Mouse (Mus musculus) gastrocnemius, postnatal 14 days (tissue): ENCODE results near the gene Sfxn3. TPM values are rescaled to one million over a fixed set of nuclear protein-coding genes. Genes with fewer than 3 reads are reported as not detected.

Source experiments
- DNase-seq: peaks from one replicate; pipeline ENCODE4 v3.0.0; 2021; ENCODE audit warnings: mixed read lengths
- intact Hi-C: fragments of 180-260 bp; cut with DNase I; formaldehyde crosslinking; loops from one replicate; pipeline ENCODE4 v1.15.1; 2025; ENCODE audit warnings: low total_unique reads
- long read RNA-seq, 2 experiments: library from polyadenylated mRNA; stranded (forward); transcript quantifications; one replicate each; pipeline ENCODE4 v2.0.0; 2021
- total RNA-seq, 2 experiments: library from RNA; stranded (reverse); gene quantifications; 2 replicates each; pipeline ENCODE4 v1.2.3; 2021

Sfxn3 gene
- 10 to 100 TPM; 21.3 to 22.1 TPM for total RNA-seq
- long read RNA-seq, experiment 1, transcript Sfxn3-201 (11 exons, 2,867 nt) = major isoform, 14 of 18 reads
- long read RNA-seq, experiment 1, partial matches to known transcripts = 1 of 18 reads
- long read RNA-seq, experiment 1, other reads (novel, unspliced or antisense) = 3 of 18 reads
- long read RNA-seq, experiment 2, transcript Sfxn3-201 (11 exons, 2,867 nt) = major isoform, 16 of 27 reads
- long read RNA-seq, experiment 2, partial matches to known transcripts = 6 of 27 reads
- long read RNA-seq, experiment 2, other reads (novel, unspliced or antisense) = 5 of 27 reads

DNA sequence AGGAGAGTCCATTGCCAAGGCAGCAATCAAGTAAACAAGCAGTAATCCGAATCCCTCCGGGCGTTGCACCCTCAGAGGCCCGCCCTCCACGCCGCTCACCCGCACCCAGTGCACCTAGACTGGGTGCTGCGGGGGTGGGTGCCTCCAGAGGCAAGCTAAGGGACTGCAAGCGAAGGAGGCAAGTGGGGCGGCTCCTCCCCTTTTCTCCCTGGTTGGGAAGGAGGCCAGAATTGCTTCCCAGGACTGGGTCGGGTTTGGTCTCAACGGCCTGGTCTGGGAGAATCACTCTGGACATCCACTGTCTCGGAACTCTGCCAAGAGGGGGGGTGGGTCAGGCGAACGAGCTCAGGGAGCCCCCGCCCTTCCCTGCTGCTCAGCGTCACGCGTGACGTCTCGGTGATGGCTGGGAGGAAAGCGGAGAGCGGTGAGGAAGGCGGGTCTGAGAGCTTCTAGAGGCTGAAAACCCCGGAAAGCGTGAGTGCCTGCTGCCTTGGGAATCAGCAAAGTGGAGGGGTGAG is at the start of gene Sfxn3:
Gene Sfxn3, plus strand, starts transcription at position 87 of the 518 bp plus-strand sequence.
- peak; percentile 97 for DNase-seq
- intact Hi-C loops = no loop called here

DNA sequence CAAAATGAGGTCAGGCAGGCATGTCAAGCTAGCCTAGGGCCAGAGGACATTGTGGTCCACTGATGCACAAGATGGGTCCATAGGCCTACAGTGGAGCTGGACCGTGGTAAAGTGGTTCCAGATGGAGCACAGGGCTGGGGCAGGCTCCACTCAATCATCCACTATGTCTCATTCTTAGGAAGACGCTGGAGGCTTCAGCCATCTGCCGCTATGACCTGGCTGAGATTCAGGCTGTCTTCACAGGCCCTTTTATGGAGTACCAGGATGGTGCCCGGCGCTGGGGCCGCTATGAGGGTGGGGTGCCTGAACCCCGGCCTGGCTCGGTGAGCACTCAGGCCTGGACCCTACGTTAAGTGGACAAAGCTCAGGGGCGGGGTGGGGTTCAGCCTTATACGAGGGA is 49.5 kb upstream of the Sfxn3 start:
- DNase-seq = no peak
- intact Hi-C loops = no loop called here

DNA sequence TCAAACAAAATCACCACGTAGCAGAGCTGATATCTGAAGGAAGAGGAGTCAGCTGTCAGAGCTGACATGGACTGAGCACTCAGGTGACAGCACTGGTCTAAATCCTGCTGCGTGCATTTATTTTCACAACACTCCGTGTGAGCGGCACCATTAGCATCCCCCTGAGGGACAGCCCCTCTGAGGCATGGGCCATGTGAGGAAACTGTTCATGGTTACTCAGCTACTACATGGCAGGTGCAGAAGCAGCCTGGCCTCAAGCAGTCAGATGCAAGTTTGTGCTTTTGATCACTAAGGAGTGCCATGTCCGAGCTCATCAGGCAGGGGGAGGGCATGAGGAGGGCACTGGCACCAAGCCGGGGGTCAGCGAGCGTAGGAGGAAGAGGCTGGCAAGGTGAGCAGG is 47.7 kb upstream of the Sfxn3 start:
- DNase-seq = no peak
- intact Hi-C loops = no loop called here

DNA sequence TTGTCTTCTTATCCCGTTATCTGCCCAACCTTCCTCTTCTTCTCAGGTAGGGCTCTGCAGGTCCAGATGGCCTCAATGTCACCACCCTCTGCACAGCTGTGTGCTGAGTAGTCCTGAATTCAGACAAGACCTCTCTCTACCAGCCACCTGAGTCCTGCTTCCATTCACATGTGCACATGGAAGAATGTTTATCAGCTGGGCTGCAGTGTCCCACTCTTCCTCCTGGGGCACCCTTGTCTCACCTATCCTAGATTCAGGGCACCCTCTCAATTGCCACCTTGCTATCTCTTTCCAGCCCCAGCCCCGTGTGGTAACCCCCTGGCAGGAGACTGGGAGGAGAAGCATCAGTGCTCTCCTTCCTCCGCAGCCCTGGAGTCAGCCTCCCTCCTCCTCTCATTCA is 45.0 kb upstream of the Sfxn3 start:
- no peak for DNase-seq
- intact Hi-C loops = no loop called here

DNA sequence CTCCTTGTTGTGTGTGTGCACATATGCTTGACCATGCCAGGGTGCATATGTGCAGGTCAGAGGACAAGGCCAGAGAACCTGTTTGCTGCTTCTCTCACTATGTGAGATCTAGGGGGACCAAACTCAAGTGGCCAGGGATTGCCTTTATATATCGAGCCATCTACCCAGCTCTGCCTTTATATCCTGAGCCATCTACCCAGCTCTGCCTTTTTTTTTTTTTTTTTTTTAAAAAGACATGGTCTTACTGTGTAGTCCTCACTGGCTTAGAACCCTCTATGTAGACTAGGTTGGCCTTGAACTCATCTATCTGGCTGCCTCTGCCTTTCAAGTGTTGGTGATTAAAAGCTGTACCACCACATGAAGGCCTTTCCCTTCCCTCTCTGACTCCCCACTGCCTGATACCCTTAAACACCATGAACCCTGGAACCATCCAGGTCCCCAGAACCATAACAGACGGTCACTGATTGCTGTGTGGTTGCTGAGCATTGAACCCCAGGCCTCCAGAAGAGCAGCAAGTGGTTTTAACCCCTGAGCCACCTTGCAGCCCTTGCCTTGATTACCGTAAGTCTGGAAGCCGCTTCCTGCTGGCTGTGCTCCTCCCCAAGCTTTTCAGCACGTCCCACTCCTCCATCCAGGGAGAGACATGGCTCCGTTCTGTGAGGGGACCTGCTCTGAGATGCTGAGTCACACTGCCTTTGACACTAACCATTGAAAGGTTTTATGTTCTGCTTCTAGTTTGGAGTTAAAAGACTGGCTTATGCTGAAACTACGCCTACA is 43.4 kb upstream of the Sfxn3 start:
- intact Hi-C loops = no loop called here

DNA sequence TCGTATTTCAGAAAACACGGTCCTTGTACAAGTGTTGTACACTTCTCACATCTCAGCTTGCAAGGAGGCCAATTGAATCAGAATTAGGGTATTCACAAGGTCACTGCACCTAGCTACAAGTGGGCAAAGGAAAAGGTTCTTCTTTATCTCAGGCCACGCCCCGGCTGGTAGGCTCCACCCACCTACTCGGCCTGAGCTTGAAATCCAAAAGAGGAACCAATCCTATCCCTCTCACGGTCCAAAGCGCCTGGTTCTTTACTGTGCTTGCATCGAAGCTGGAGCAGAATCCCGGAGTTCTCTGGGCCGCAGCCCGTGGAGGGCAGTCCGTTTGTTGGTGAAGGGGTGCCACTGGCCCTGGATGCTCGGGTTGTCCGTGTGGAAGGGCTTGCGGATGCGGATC is 41.9 kb upstream of the Sfxn3 start, which contains the start of gene Twnk:
Gene Twnk, plus strand, starts transcription at position 220 of the 400 bp plus-strand sequence.
- DNase-seq = no peak
- intact Hi-C loops = no loop called here

More for the DNA sequence above, 43.4 kb upstream of the Sfxn3 start:
- no peak for DNase-seq

DNA sequence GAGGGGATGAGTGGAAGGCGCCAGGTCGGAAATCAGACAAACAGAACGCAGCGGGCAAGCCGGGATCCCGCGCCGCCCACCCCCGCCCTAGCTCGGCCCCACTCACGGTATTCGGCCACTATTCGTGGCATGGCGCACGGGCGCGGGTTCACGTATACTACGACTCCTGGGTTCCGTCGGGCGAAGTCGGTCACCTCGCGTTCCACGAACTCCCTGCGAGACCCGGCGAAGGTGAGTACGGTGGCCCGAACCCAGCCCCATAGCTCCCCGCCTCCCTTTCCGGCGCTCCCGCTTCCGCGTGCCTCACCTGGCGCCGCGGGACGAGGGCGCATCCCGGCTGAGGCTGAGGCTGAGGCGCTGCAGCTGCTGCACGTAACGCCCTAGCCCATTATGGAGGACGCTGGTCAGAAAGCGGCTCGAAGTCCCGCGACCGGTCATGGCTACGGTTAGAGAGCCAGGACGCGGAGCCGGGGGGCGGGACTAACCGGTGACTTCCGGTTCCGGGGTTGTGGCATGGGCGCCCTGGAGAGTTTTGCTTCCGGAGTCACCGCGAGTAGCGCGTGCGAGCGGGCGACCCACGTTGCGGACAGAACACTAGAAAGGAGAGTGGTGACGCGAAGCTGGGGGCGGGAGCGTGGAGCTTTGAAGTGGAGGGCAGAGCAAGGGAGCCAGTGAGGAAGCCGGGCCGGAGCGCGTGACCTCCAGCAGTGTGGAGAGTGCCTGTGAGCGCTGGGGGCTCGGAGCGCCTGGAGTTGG is 41.2 kb upstream of the Sfxn3 start, which contains the start of gene Mrpl43:
Gene Mrpl43, minus strand, starts transcription at position 486 of the 756 bp plus-strand sequence.
- intact Hi-C loops = no loop called here
- DNase-seq = peak; percentile 96

DNA sequence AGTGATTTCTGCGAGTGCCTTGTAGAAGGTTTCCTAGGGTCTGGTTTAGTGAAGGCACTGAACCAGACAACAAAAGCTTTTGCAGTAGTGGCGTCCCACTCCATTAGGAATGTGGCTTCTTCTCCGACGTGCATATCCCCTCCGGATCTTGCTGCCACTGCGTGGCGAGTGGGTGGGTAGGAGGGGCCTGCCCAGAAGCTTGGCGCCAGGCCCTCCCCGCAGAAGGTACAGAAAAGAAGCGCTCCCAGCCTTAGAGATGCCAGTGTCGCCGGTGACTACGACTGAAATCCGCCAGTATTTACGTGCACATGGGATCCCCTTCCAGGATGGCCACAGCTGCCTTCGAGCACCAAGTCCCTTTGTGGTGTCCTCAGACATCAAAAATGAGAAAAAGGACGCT is 40.3 kb upstream of the Sfxn3 start:
- intact Hi-C loops = no loop called here
- DNase-seq = no peak

DNA sequence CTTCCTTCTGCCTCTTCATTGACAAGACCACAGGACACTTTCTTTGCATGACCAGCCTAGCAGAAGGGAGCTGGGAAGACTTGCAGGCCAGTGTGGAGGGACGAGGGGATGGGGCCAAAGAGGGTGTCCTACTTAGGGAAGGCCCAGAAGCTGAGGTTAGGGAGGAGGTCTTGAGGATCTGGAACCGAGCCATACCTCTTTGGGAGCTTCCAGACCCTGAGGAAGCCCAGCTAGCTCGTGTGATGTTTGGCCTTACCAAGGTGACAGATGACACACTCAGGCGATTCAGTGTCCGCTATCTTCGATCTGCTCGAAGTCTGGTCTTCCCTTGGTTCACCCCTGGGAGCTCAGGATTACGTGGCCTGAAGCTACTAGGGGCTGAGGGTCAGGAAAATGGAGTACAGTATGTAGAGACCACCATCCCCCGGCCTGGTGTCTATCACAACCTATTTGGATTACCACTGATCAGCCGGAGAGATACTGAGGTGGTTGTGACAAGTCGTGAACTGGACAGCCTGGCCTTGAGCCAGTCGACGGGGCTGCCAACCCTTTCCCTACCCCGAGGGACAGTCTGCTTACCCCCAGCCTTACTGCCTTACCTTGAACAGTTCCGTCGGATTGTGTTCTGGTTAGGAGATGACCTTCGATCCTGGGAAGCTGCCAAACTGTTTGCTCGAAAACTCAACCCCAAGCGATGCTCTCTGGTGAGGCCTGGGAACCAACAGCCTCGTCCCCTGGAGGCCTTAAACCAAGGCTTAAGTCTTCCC is 39.7 kb upstream of the Sfxn3 start:
- DNase-seq = no peak
- intact Hi-C loops = no loop called here

DNA sequence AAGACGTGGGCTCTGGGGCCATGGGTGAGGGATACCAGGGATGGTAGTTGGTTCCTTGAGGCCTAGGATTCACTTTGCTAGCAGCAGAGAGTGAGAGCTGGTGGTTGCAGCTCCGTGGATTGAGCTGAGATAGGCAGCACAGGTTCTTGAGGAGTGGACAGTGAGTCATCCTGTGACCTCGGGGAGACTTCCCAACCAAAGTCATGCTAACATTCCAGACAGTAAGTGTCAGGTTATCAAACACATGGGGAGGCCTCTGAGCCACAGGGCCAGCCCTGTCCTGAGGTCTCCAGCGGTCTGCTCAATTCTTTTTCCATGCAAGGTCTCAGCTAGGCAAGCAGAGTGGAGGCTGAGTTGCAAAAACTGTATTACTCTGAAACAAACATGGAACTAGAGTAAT is 36.7 kb upstream of the Sfxn3 start:
- no peak for DNase-seq
- intact Hi-C loops = no loop called here

DNA sequence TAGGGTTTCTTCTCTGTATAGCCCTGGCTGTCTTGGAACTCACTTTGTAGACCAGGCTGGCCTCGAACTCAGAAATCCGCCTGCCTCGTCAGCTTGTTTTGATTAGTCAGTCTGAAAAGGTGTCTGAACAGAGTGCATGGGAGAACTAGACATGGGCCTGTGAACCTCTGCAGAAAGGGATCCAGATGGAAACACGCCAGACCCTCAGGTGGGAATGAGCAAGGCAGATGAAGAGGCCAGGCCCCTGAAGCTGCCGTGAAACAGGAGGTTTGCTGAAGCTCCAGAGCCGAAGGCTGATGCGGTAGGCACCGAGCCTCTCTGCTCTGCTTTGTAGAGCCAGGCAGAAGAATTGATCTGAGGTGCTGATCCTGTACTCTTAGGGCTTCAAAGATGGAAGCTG is 35.1 kb upstream of the Sfxn3 start:
- intact Hi-C loops = loop anchor here (2.0 kb wide), 1 partner anchor 19 kb away; no protein-coding TSS in a partner anchor
- DNase-seq = no peak

DNA sequence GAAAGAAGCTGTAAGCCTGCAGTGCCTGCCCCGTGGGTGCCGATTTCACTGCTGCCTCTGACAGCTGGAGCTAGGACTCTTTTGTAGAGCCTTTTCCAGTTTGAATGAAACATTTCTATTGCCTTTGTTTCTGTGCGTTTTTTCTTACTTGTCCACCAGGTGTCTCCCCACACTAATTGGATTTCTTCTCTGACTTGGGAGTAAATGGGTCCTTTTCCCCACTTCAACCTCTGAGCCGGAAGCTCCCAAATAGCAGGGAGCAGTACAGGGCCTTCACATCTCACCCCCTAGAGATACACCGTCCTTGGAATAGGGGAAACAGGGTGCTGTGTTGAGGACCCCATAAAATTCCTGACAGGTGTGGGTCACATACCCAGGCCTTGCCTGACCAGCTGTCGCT is 34.7 kb upstream of the Sfxn3 start:
- no peak for DNase-seq
- intact Hi-C loops = loop anchor here (2.0 kb wide), 1 partner anchor 18 kb away; no protein-coding TSS in a partner anchor

DNA sequence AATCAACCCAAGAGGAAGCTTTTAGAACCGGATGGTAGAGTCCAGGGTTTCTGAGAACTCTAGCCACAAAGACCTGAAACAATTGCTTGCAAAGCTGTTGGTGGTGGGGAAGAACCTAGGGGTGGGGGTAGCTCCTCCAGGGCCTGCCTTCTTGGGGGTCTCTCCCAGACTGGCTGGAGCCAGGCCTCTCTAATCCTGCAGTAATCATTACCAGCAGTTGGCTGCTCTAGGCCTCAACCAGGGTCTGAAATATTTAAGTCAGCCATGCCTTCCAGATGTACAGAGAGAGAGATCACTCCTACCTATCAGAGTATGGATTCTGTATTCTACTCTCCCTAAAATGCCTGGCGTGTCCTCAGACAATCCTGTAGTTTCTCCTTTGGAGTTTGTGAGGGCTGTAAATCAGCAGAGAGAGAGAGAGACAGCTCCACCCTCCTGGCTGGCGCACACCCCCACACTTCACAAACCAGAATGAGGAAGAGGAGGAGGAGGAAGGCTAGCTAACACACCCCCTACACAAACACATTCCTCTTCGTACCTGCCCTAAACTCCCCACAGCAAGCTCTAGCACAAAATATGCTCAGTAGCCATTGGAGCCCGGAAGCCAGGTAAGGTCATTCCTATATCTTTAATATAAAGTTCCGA is 33.6 kb upstream of the Sfxn3 start:
- no peak for DNase-seq
- intact Hi-C loops = loop anchor here (2.0 kb wide), 1 partner anchor 17 kb away; no protein-coding TSS in a partner anchor

DNA sequence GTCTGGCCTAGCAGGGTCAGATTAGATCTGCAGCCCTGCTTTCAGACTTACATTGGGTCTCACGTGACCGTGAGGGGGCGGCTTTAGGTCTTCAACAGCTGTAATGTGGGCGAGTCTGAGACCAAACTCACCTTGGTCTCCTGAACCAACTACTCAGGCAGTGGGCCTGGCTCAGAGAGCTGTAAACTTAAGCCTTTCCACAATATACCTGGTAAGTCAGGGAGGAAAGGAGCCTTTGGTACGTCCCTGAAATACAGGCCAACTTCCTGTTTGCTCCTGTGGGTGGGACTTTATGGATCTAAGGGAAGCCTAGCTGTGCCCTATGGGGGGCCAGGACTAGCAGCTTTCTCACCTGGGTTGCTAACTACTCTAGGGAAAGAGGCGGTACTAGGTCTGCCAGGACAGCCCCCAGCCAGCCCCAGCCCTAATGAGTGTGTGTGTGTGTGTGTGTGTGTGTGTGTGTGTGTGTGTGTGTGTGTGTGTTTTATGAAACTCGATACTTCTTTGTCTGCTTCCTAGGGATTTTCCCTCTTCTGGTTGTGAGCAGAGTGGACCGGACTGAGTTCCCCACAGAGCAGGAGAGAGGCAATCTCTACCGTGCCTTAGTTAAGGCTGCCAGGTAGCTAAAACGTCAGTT is 32.9 kb upstream of the Sfxn3 start, which contains the start of gene Lzts2:
Gene Lzts2, plus strand, starts transcription at position 80 of the 637 bp plus-strand sequence.
- intact Hi-C loops = no loop called here

DNA sequence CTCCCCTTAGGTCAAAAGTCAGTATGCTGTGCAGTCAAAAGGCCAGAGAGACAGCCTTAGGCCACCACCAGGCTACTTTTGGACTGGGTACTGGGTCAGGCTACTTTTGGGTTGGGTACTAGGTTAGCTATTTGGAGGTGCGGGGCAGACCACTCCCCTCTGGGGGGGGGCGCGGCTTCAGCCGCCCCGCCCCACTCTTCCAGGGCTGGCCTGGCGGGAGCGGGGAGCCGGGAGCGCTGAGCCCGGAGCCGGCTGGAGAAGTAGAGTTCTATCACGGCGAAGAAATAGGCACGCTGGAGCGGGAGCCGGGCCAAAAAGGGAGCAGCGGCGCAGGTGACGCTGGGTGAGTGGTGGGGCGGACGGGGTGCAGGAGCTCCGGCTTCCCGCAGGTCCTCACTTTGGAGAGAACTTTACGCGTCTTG is 32.3 kb upstream of the Sfxn3 start:
- intact Hi-C loops = no loop called here
- DNase-seq = peak; percentile 69

More for the DNA sequence above, 32.9 kb upstream of the Sfxn3 start, which contains the start of gene Lzts2:
- no peak for DNase-seq

DNA sequence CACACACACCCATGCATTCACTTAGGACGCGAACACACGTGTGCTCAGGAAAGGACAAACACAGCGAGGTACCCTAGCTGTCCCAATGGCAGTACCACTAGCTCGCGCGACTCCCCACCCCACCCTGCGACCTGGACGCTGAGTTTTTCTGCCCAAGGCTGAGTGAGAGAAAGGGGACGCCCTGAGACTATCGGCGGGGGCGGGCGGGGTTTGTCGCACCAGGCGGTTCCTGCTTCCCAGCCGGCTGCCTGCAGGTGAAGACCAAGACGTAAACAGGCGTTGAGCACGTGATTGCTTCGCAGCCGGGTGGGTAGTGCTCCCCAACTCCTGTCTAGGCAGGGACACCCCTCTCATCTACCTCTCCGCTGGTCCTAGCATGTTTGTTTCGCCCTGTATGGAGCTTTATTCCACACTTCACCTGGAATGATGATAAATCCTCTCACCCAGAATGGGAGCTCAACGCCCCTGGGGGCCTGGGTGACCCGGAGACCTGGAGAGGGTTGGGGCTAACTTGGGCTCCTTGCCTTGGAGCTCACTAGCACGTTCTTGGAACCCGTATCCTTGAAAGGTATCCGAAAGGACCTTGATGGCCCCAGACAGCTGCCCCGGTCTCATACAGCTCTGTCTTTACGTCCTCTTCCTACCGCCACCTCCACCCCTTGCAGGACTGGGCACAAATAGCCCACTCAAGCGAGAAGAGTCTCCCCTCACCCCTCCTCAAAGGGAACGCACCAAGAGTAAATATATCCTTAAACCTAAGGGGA is 31.6 kb upstream of the Sfxn3 start:
- peak; percentile 65 for DNase-seq

More for the DNA sequence above, 31.6 kb upstream of the Sfxn3 start:
- intact Hi-C loops = no loop called here
